Mouse (Mus musculus): ENCODE measurements around the gene Erc2.

Erc2 gene

GRCm38 (mm10) chr14:27775367-27775766, 153.1 kb downstream of the Erc2 start:
- DNase-seq (ENCODE audit: low read depth, low spot score) = no peak

- DNase-seq (ENCODE audit: low read depth, low spot score) = no peak
Observed at GRCm38 (mm10) chr14:27778503-27778902, 156.3 kb downstream of the Erc2 start.

- DNase-seq (ENCODE audit: low read depth, low spot score) = no peak
Observed at GRCm38 (mm10) chr14:27778982-27779701, 156.9 kb downstream of the Erc2 start.

- DNase-seq (ENCODE audit: low read depth, low spot score) = no peak
Observed at GRCm38 (mm10) chr14:27781221-27781620, 159.0 kb downstream of the Erc2 start.

- DNase-seq (ENCODE audit: low read depth, low spot score) = no peak
Observed at GRCm38 (mm10) chr14:27784826-27785225, 162.6 kb downstream of the Erc2 start.

- DNase-seq (ENCODE audit: low read depth, low spot score) = no peak
Observed at GRCm38 (mm10) chr14:27785562-27785961, 163.3 kb downstream of the Erc2 start.

- no peak for DNase-seq (ENCODE audit: low read depth, low spot score)
Observed at GRCm38 (mm10) chr14:27789066-27789898, 167.1 kb downstream of the Erc2 start.

- DNase-seq (ENCODE audit: low read depth, low spot score) = peak; percentile 46
Observed at GRCm38 (mm10) chr14:27798184-27798934, 176.1 kb downstream of the Erc2 start.

- no peak for DNase-seq (ENCODE audit: low read depth, low spot score)
Observed at GRCm38 (mm10) chr14:27800766-27801165, 178.5 kb downstream of the Erc2 start.

GRCm38 (mm10) chr14:27803961-27804360, 181.7 kb downstream of the Erc2 start:
- DNase-seq (ENCODE audit: low read depth, low spot score) = peak; percentile 85

GRCm38 (mm10) chr14:27805064-27805463, 182.8 kb downstream of the Erc2 start:
- DNase-seq (ENCODE audit: low read depth, low spot score) = no peak

GRCm38 (mm10) chr14:27808080-27808479, 185.9 kb downstream of the Erc2 start:
- DNase-seq (ENCODE audit: low read depth, low spot score) = peak; percentile 62

GRCm38 (mm10) chr14:27808523-27809114, 186.4 kb downstream of the Erc2 start:
- no peak for DNase-seq (ENCODE audit: low read depth, low spot score)

GRCm38 (mm10) chr14:27810790-27811189, 188.6 kb downstream of the Erc2 start:
- peak; percentile 28 for DNase-seq (ENCODE audit: low read depth, low spot score)

GRCm38 (mm10) chr14:27811649-27812048, 189.4 kb downstream of the Erc2 start:
- DNase-seq (ENCODE audit: low read depth, low spot score) = no peak

GRCm38 (mm10) chr14:27815739-27816138, 193.5 kb downstream of the Erc2 start:
- DNase-seq (ENCODE audit: low read depth, low spot score) = no peak

- DNase-seq (ENCODE audit: low read depth, low spot score) = no peak
Observed at GRCm38 (mm10) chr14:27818986-27819385, 196.8 kb downstream of the Erc2 start.

- DNase-seq (ENCODE audit: low read depth, low spot score) = no peak
Observed at GRCm38 (mm10) chr14:27821801-27822200, 199.6 kb downstream of the Erc2 start.

GRCm38 (mm10) chr14:27822566-27822965, 200.3 kb downstream of the Erc2 start:
- no peak for DNase-seq (ENCODE audit: low read depth, low spot score)

GRCm38 (mm10) chr14:27823048-27823447, 200.8 kb downstream of the Erc2 start:
- DNase-seq (ENCODE audit: low read depth, low spot score) = no peak

GRCm38 (mm10) chr14:27823897-27824296, 201.7 kb downstream of the Erc2 start:
- DNase-seq (ENCODE audit: low read depth, low spot score) = no peak

GRCm38 (mm10) chr14:27826829-27827228, 204.6 kb downstream of the Erc2 start:
- DNase-seq (ENCODE audit: low read depth, low spot score) = no peak

Data from R1 (cell line).